Mouse (Mus musculus) limb, embryonic 14.5 days (tissue): ENCODE data around the gene Ndel1. TPM values are rescaled to one million over a fixed set of nuclear protein-coding genes. Genes with fewer than 3 reads are reported as not detected.
"Not testable (repeated sequence)": the region's sequence is repeated elsewhere in the genome, so short reads cannot be mapped to it uniquely, and the experiment has no call there.

Experiments
- ATAC-seq: fragments of 200-750 bp; cut with Nextera tagmentation; 2 replicates; pipeline ENCODE4 v1.8.0; 2017; ENCODE audit warnings: low read depth, moderate number of reproducible peaks, moderate TSS enrichment; ENCODE audit not compliant: low FRiP score
- DNase-seq: peaks from one replicate; pipeline ENCODE4 v3.0.0-alpha.2; 2015; ENCODE audit warnings: low spot score
- H3K27ac ChIP-seq: fragments of 300-500 bp; sonication (generic); replicated peaks from 2 replicates; pipeline ENCODE4 v1.5.1; 2014; ENCODE audit warnings: low read depth, mild to moderate bottlenecking, low read length, moderate library complexity, mixed read lengths
- H3K27me3 ChIP-seq: fragments of 300-500 bp; sonication (generic); 2 replicates; pipeline ENCODE4 v1.6.1; 2014; ENCODE audit warnings: low read length, mixed read lengths; ENCODE audit not compliant: control insufficient read depth, insufficient read depth
- H3K36me3 ChIP-seq: fragments of 300-500 bp; sonication (generic); 2 replicates; pipeline ENCODE4 v1.6.1; 2014; ENCODE audit warnings: mild to moderate bottlenecking, low read length, moderate library complexity, mixed read lengths; ENCODE audit not compliant: control insufficient read depth, insufficient read depth
- H3K4me1 ChIP-seq: fragments of 300-500 bp; sonication (generic); 2 replicates; pipeline ENCODE4 v1.6.1; 2014; ENCODE audit warnings: antibody characterized with exemption, low read length, mixed read lengths; ENCODE audit not compliant: control insufficient read depth, insufficient read depth
- H3K4me2 ChIP-seq: fragments of 300-500 bp; sonication (generic); replicated peaks from 2 replicates; pipeline ENCODE4 v1.6.1; 2014; ENCODE audit warnings: low read depth, mild to moderate bottlenecking, low read length, moderate library complexity; ENCODE audit not compliant: severe bottlenecking
- H3K4me3 ChIP-seq: fragments of 300-500 bp; sonication (generic); replicated peaks from 2 replicates; pipeline ENCODE4 v1.5.1; 2014; ENCODE audit warnings: low read length
- H3K9ac ChIP-seq: fragments of 300-500 bp; sonication (generic); 2 replicates; pipeline ENCODE4 v1.6.1; 2014; ENCODE audit warnings: mild to moderate bottlenecking, low read depth, low read length, moderate library complexity; ENCODE audit not compliant: severe bottlenecking
- H3K9me3 ChIP-seq: fragments of 300-500 bp; sonication (generic); 2 replicates; pipeline ENCODE4 v1.6.1; 2016; ENCODE audit warnings: low read length; ENCODE audit not compliant: control insufficient read depth
- POLR2A ChIP-seq: fragments of 200-500 bp; IDR thresholded peaks from 2 replicates; pipeline ENCODE4 v1.8.0; 2012; ENCODE audit warnings: inconsistent platforms, mild to moderate bottlenecking, moderate library complexity, borderline replicate concordance; ENCODE audit not compliant: insufficient read depth, insufficient read length; ENCODE audit errors: extremely low read depth
- WGBS: fragments of 180-500 bp; shearing (Covaris S2); extraction: QIAGEN DNeasy Blood & Tissue Kit; methylation state at CpG from one replicate; pipeline ENCODE4 v1.1.7; 2014; 5-methylcytosine and 5-hydroxymethylcytosine counted together
- polyA plus RNA-seq, 2 experiments: library from polyadenylated mRNA; depleted of rRNA in 1 of 2; stranded (reverse) in 1 of 2; unstranded in 1 of 2; fragments of >200 nt; fragmentation: Nextera tagmentation in 1 of 2; extraction: Ambion mirVana in 1 of 2; gene quantifications; 2 replicates each; pipeline versions ENCODE4 v1.2.1 to v1.2.3; 2012 to 2014

The Ndel1 gene
- polyA plus RNA-seq, 2 experiments = 85.7 to 91.8 TPM

DNA sequence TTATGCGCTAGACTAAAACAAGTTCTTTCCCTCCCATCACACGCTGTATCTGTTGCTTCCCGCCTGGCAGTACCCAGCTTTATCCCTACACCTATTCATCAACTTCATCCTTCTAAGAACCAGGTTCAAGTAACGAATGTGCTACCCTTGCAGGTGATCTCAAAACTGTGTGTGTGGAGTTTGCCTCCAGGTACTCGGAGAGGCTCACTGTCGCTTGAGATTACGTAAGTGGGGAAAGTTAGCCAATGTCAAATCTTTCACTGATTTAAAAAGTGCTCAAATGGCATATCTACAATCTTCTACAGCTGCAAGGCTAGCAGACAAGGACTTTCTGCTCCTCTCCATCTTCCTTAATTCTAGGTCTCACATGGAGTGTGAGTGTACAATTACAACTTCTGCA is 20.8 kb downstream of the Ndel1 start:
- peak overlapping the region; percentile 70; the same call in 1 of the 2 replicates for H3K4me2 ChIP-seq
- no peak for TF ChIP-seq POLR2A
- DNase-seq (no peak), ATAC-seq (no peak)
- no peak overlapping the region; the same call in 1 of the 2 replicates for H3K4me3 ChIP-seq
- H3K4me1 ChIP-seq = peaks cover 20% of the 10 kb centered on the region
- H3K27ac ChIP-seq = no peak overlapping the region
- peak overlapping the region; percentile 13 for H3K9ac ChIP-seq
- H3K9me3 ChIP-seq = no peaks in the 10 kb centered on the region
- no peaks in the 10 kb centered on the region for H3K27me3 ChIP-seq
- no peaks in the 10 kb centered on the region for H3K36me3 ChIP-seq
- 84% methylated on average over 7 of the region's 7 CpGs for WGBS

- 95% methylated on average over 5 of the region's 5 CpGs for WGBS
- no peak overlapping the region for H3K9ac ChIP-seq
- no peak for ATAC-seq
- peaks cover 78% of the 10 kb centered on the region for H3K36me3 ChIP-seq
- H3K27ac ChIP-seq = no peak overlapping the region
- H3K9me3 ChIP-seq = no peaks in the 10 kb centered on the region
- no peak for DNase-seq
- H3K4me3 ChIP-seq = no peak overlapping the region
- H3K4me1 ChIP-seq = no peaks in the 10 kb centered on the region
- no peak overlapping the region for H3K4me2 ChIP-seq
- no peak for TF ChIP-seq POLR2A
- H3K27me3 ChIP-seq = no peaks in the 10 kb centered on the region
These were observed 32.1 kb downstream of the Ndel1 start for GRCm38 (mm10) chr11:68839606-68840005.

DNA sequence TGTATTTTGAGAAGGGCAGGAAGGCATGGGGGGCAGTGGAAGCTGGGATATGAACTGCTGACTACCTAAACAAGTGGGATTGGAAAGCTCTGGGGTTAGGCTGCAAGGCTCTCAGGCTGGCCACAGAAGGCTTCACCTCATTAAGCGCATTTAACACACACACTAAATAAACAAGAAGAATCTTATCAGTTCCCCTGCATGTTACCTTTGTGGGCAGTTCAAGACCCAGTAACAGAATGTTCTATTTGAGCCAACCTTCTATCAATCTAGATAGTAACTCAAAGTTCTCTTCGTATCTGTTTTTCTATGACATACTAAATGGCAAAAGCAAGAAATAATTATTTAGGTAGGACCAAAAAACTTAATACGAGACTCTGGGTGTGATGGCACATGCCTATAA is 36.6 kb downstream of the Ndel1 start:
- 97% methylated on average over 3 of the region's 3 CpGs for WGBS
- no peak for ATAC-seq

DNA sequence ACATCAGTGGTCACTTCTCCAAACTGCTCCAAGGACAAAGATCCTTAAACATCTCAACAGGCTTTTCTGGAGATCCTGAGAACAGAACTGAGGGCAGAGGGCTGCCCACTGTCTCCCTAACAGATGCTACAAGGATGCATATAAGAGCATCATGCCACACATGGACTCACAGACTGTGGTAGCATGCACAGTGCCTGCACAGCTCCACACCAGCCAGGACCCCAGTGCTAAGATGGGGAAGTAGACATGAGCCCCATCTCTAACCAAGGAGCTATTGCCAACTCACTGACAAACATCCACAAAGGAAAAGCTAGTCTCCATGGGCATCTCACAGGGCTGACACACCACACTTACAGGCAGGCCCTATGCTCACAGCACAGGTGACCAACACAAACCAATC is 38.1 kb downstream of the Ndel1 start:
- Histone ChIP-seq H3K9me3 (no peaks in the 10 kb centered on the region), H3K4me1 (no peaks in the 10 kb centered on the region), H3K4me2 (no peak overlapping the region), H3K27me3 (no peaks in the 10 kb centered on the region), H3K36me3 (peaks cover 85% of the 10 kb centered on the region), H3K9ac (no peak overlapping the region), H3K4me3 (no peak overlapping the region), H3K27ac (no peak overlapping the region)
- no peak for DNase-seq
- TF ChIP-seq POLR2A = no peak
- no peak for ATAC-seq

More for the DNA sequence above, 36.6 kb downstream of the Ndel1 start:
- TF ChIP-seq POLR2A = no peak
- H3K9ac ChIP-seq = no peak overlapping the region
- H3K9me3 ChIP-seq = no peaks in the 10 kb centered on the region
- no peak for DNase-seq
- H3K36me3 ChIP-seq = peaks cover 84% of the 10 kb centered on the region
- H3K4me1 ChIP-seq = no peaks in the 10 kb centered on the region
- H3K27ac ChIP-seq = no peak overlapping the region
- no peaks in the 10 kb centered on the region for H3K27me3 ChIP-seq
- H3K4me3 ChIP-seq = no peak overlapping the region
- H3K4me2 ChIP-seq = no peak overlapping the region

GRCm38 (mm10) chr11:68832793-68833192 is 38.9 kb downstream of the Ndel1 start:
- no peak for DNase-seq
- Histone ChIP-seq H3K9me3 (no peaks in the 10 kb centered on the region), H3K4me3 (no peak overlapping the region), H3K27ac (no peak overlapping the region), H3K4me2 (no peak overlapping the region), H3K9ac (no peak overlapping the region), H3K36me3 (peaks cover 88% of the 10 kb centered on the region), H3K4me1 (no peaks in the 10 kb centered on the region), H3K27me3 (no peaks in the 10 kb centered on the region)
- ATAC-seq = no peak
- WGBS = 37% methylated on average over 4 of the region's 4 CpGs
- no peak for TF ChIP-seq POLR2A

GRCm38 (mm10) chr11:68831580-68831979 is 40.1 kb downstream of the Ndel1 start:
- not testable (repeated sequence) for H3K27ac ChIP-seq, H3K4me3 ChIP-seq, H3K4me1 ChIP-seq, H3K9me3 ChIP-seq, DNase-seq, H3K27me3 ChIP-seq, ATAC-seq, H3K9ac ChIP-seq, H3K4me2 ChIP-seq
- whole genome bisulfite sequencing = 91% methylated on average over 5 of the region's 5 CpGs
- peaks cover 91% of the 10 kb centered on the region for H3K36me3 ChIP-seq
